Mouse (Mus musculus): Measurements from ENCODE around the gene Tex50.

Gene Tex50

DNA sequence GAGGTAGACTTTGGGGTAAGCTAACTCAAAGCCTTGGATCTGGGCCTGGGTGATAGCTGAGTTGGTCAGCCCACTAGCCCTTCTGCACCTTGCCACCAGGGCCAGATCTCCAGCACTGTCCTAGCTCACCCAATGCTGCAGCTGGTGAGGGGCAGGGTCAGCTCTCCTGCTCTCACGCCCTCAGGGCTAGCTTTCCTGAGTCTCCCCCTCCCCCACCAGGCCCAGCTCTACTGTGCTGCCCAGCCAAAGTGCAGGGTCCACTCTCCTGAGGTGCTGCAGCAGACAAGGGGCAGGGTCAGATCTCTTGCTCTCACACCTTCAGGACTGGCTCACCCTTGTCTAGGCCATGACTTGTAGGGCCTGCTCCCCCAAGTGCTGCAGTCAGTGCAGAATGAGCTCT lies 32.7 kb downstream of the Tex50 start:
- in situ Hi-C loops (cut with MboI; ENCODE audit: low sequenced_read_pairs): no loop called here

DNA sequence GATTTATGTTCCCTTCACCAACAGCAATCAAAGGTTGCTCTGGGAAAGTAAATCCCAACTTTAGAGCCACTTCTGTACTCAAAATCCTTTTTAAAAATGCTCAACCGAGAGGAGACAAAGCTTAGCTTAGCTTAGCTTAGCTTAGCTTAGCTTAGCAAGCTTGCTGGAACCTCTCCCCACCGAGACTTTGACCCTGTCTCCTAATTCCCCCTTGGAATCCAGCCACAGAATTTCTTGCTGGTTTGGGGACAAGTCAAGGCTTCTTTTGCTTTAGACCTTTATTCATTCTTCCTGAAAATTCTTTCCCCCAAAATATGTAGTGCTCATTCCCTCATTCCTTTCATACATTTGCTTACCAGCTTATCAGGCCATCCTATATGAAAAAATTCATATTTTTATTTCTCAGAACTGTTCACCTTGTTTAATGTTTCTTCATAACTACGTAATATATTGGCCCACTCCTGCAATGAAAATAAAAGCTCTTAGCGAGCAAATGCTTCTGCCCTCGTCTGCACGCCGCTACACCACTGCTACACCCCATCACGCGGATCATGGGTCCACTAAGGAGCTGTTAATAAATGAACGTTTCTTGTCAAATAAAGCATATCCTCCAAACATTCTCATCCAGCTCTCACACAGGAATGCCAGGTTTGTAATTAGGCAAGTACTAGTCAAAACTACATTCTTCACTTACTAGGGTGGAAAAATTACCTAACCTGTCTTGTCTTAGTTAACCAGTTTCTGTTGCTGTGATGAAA lies 36.3 kb downstream of the Tex50 start:
- in situ Hi-C loops (cut with MboI; ENCODE audit: low sequenced_read_pairs): no loop called here

DNA sequence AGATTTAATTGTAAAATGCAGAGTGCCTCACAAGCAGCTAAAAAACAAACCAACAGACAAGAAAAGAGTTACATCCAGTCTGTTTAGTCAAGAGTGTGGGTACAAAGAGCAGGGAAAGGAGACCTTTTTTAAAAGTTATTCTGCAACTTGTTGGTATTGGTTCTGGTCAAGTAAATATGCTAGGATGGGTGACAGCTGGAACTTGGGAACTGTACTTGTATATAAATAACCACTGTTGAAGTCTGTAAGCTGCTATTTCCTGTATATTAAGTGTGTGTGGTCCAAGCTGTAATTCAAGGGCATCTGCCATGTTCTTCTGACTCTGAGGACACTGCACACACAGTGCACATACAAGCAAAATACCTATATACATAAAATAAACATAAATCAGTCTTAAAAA lies 44.5 kb downstream of the Tex50 start:
- in situ Hi-C loops (cut with MboI; ENCODE audit: low sequenced_read_pairs): no loop called here

DNA sequence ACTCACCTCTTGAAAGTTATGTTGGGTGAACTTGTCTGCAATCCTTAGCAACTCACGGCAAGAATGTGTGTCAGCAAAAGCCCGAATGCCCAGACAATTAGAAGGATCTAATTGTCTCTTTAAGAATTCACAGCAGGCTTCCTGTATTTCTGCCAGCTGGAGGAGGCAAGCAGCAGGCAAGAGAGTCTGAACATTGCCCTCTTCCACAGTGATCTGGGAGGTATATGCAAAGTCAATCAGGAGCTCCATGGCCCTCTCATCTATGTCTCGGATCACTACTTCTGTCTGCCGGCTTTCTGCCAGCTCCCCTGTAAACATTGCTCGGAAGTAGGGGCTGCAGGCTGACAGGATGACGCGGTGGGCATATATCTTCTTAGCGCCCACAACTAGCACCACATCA lies 49.9 kb downstream of the Tex50 start:
- in situ Hi-C loops (cut with MboI; ENCODE audit: low sequenced_read_pairs): no loop called here

Measured in CH12F3 (cell line).